Mouse (Mus musculus) embryo, embryonic 10.5 days (tissue): ENCODE data around the gene Acoxl.

Source experiments
- DNase-seq: peaks from one replicate; pipeline ENCODE4 v3.0.0-alpha.2; 2015; ENCODE audit warnings: low spot score

Gene Acoxl

GRCm38 (mm10) chr2:127838576-127838975 lies at the start of gene Acoxl:
Gene Acoxl (plus strand): TSS chr2:127838876.
- DNase-seq, result no peak

- peak; percentile 40 for DNase-seq
These were observed 49.5 kb upstream of the Acoxl start for GRCm38 (mm10) chr2:127789138-127789537.

- DNase-seq, result no peak
These were observed 48.9 kb upstream of the Acoxl start for GRCm38 (mm10) chr2:127789651-127790270.

GRCm38 (mm10) chr2:127791919-127792603 lies 46.6 kb upstream of the Acoxl start, which contains the start of gene Mtln:
Gene Mtln (minus strand): TSS chr2:127792488.
- peak; percentile 95 for DNase-seq

- DNase-seq, result peak; percentile 97
These were observed 7.1 kb upstream of the Acoxl start, which contains the start of gene Bub1 for GRCm38 (mm10) chr2:127831401-127832102. Gene Bub1 (minus strand): TSS chr2:127831865.

- no peak for DNase-seq
These were observed 6.4 kb upstream of the Acoxl start for GRCm38 (mm10) chr2:127832103-127832832.

- DNase-seq, result peak; percentile 75
These were observed 5.9 kb upstream of the Acoxl start for GRCm38 (mm10) chr2:127832833-127833190.

GRCm38 (mm10) chr2:127839425-127839824 lies 749 bp downstream of the Acoxl start:
- no peak for DNase-seq

- DNase-seq, result no peak
These were observed 2.7 kb downstream of the Acoxl start for GRCm38 (mm10) chr2:127841402-127841801.

- no peak for DNase-seq
These were observed 3.7 kb downstream of the Acoxl start for GRCm38 (mm10) chr2:127842421-127842820.

- peak; percentile 32 for DNase-seq
These were observed 6.8 kb downstream of the Acoxl start for GRCm38 (mm10) chr2:127845346-127845982.

GRCm38 (mm10) chr2:127846008-127846407 lies 7.3 kb downstream of the Acoxl start:
- DNase-seq, result no peak

GRCm38 (mm10) chr2:127846571-127846970 lies 7.9 kb downstream of the Acoxl start:
- no peak for DNase-seq

GRCm38 (mm10) chr2:127850371-127850770 lies 11.7 kb downstream of the Acoxl start:
- DNase-seq, result no peak

GRCm38 (mm10) chr2:127854332-127854991 lies 15.8 kb downstream of the Acoxl start:
- DNase-seq, result no peak

GRCm38 (mm10) chr2:127864381-127864780 lies 25.7 kb downstream of the Acoxl start:
- DNase-seq, result peak; percentile 13

GRCm38 (mm10) chr2:127881063-127881462 lies 42.4 kb downstream of the Acoxl start:
- DNase-seq, result no peak

GRCm38 (mm10) chr2:127889432-127889831 lies 50.8 kb downstream of the Acoxl start:
- DNase-seq, result peak; percentile 96

- no peak for DNase-seq
These were observed 51.3 kb downstream of the Acoxl start for GRCm38 (mm10) chr2:127889979-127890378.

GRCm38 (mm10) chr2:127890526-127890925 lies 51.9 kb downstream of the Acoxl start:
- no peak for DNase-seq

GRCm38 (mm10) chr2:127891056-127891455 lies 52.4 kb downstream of the Acoxl start:
- no peak for DNase-seq
